Mouse (Mus musculus): ENCODE data around the gene Irgm1.

- TF ChIP-seq CHD2 (IDR thresholded peaks at IDR 0.05; ENCODE audit: low read depth, low read length) (no peak), MAFK (IDR thresholded peaks at IDR 0.05; ENCODE audit: insufficient read depth, low read depth, low read length) (no peak), HCFC1 (IDR thresholded peaks at IDR 0.05; ENCODE audit: borderline replicate concordance, insufficient read depth, low read length) (no peak)
Observed at GRCm38 (mm10) chr11:48840805-48841204, 30.7 kb downstream of the Irgm1 start.
